In genomic region chr16:45756855-45757254, GRCm38 (mm10) we compare ENCODE assay signal across 10 mouse cellular contexts. TPM values are rescaled to one million over a fixed set of nuclear protein-coding genes. Genes with fewer than 3 reads are reported as not detected.
A peak's percentile ranks its signal among the peaks of the same experiment; 100 is the strongest.
DNase-seq lines count a peak whose midpoint lies in the region; ATAC-seq and TF ChIP-seq lines count a peak whose summit lies in the region.
"Had no signal": no experiment of that assay in that cellular context is flagged by ENCODE, and none has a peak within 500 bp of the region (broad histone marks: within the 10 kb centered on the region; RNA-seq: fewer than 3 reads in every experiment).

No protein-coding gene starts in this region.

- H3K27me3 ChIP-seq in kidney, embryonic 15.5 days = no peaks in the 10 kb centered on the region
- H3K27me3 ChIP-seq in CH12.LX (replicated peaks) = no peaks in the 10 kb centered on the region
- H3K27me3 ChIP-seq: embryonic facial prominence, embryonic 12.5 days; lung, embryonic 15.5 days had no signal

- peak; percentile 95 for TF ChIP-seq RAD21 in CH12.LX (IDR thresholded peaks at IDR 0.05; ENCODE audit: low read depth, low read length)

- peak; percentile 66; the same call in 1 of the 2 replicates for ATAC-seq in kidney, embryonic 15.5 days (replicated peaks; ENCODE audit: low FRiP score)

- no peak for DNase-seq in kidney, adult 8-10 months
- DNase-seq in CH12.LX (ENCODE audit: extremely low read depth) = peak; percentile 90
- peak; percentile 57 for DNase-seq in brain, embryonic 18.5 days (ENCODE audit: low read depth, low spot score)
- peak; percentile 83 for DNase-seq in heart, adult 8-10 months (ENCODE audit: low spot score)
- peak; percentile 47 for DNase-seq in layer of hippocampus, adult 9-11 months
- DNase-seq in naive thymus-derived CD4-positive, alpha-beta T cell, adult 2 months (ENCODE audit: low read depth) = peak; percentile 80
- no peak for DNase-seq in adrenal gland, postnatal 25 days

- H3K4me2 ChIP-seq in kidney, embryonic 15.5 days = no peak overlapping the region
- H3K4me2 ChIP-seq in CH12.LX (ENCODE audit: insufficient read depth, low read depth, poor library complexity, severe bottlenecking) = peak overlapping the region; percentile 57; the same call in 1 of the 2 replicates
- H3K4me2 ChIP-seq: embryonic facial prominence, embryonic 12.5 days; lung, embryonic 15.5 days had no signal

- 41% methylated on average over 9 of the region's 9 CpGs for WGBS in kidney, embryonic 15.5 days

- H3K9ac ChIP-seq in kidney, embryonic 15.5 days = no peak overlapping the region
- H3K9ac ChIP-seq in CH12.LX (ENCODE audit: insufficient read depth, low read depth) = peak overlapping the region; percentile 17; the same call in 1 of the 2 replicates
- H3K9ac ChIP-seq: embryonic facial prominence, embryonic 12.5 days; lung, embryonic 15.5 days had no signal

- H3K9me3 ChIP-seq in kidney, embryonic 15.5 days (replicated peaks) = no peaks in the 10 kb centered on the region
- no peaks in the 10 kb centered on the region for H3K9me3 ChIP-seq in CH12.LX (replicated peaks; ENCODE audit: low read length)
- H3K9me3 ChIP-seq: embryonic facial prominence, embryonic 12.5 days; lung, embryonic 15.5 days had no signal

- peak; percentile 63 to 95 for TF ChIP-seq CTCF in CH12.LX (conservative IDR thresholded peaks at IDR 0.05 in 1 of 2, IDR thresholded peaks at IDR 0.05 in 1 of 2; ENCODE audit: low read depth in 2 of 2, low read length in 2 of 2)

- no peak overlapping the region for H3K27ac ChIP-seq in kidney, embryonic 15.5 days
- H3K27ac ChIP-seq in CH12.LX (ENCODE audit: insufficient read depth, low read depth) = no peak overlapping the region
- H3K27ac ChIP-seq: embryonic facial prominence, embryonic 12.5 days had no signal

- peaks cover 57% of the 10 kb centered on the region for H3K36me3 ChIP-seq in kidney, embryonic 15.5 days
- no peaks in the 10 kb centered on the region for H3K36me3 ChIP-seq in CH12.LX (replicated peaks in 1 of 2; ENCODE audit: control insufficient read depth in 1 of 2, insufficient read depth in 1 of 2, low read length in 1 of 2)

- H3K4me1 ChIP-seq in kidney, embryonic 15.5 days = 0 out of 2 replicates have a peak, but pooled peaks cover 3% of the 10 kb centered on the region
- H3K4me1 ChIP-seq in CH12.LX (ENCODE audit: control insufficient read depth in 1 of 2, insufficient read depth in 2 of 2) = peaks cover 3 to 13% of the 10 kb centered on the region in 2 experiments; a peak in 2 of 4 replicates
- H3K4me1 ChIP-seq: embryonic facial prominence, embryonic 12.5 days; lung, embryonic 15.5 days had no signal

- TF ChIP-seq EP300 in CH12.LX (IDR thresholded peaks at IDR 0.05; ENCODE audit: low read length) = no peak

- dilution Hi-C loops in CH12.LX (cut with MboI; ENCODE audit: extremely low pct_ligation_motif_present, extremely low pct_unique_long_range_greater_than_20kb, low sequenced_read_pairs) = no loop called here

- H3K79me2 ChIP-seq in CH12.LX (replicated peaks; ENCODE audit: control insufficient read depth, extremely low read depth, insufficient read depth, poor library complexity, severe bottlenecking) = no peaks in the 10 kb centered on the region

- TF ChIP-seq POLR2A in CH12.LX (IDR thresholded peaks at IDR 0.05; ENCODE audit: low read depth, low read length) = no peak

- in situ Hi-C loops in CH12.LX (cut with MboI; ENCODE audit: low pct_ligation_motif_present, low pct_unique_long_range_greater_than_20kb, low sequenced_read_pairs) = no loop called here

- H3K4me3 ChIP-seq in kidney, embryonic 15.5 days (replicated peaks) = no peak overlapping the region
- no peak overlapping the region for H3K4me3 ChIP-seq in CH12.LX (replicated peaks in 1 of 3; ENCODE audit: low read depth in 2 of 3, low read length in 2 of 3, poor library complexity in 1 of 3)
- H3K4me3 ChIP-seq: embryonic facial prominence, embryonic 12.5 days; lung, embryonic 15.5 days had no signal

TF ChIP-seq in CH12.LX, 34 proteins besides CTCF, POLR2A, EP300 and RAD21:
- 0 out of 2 replicates have a peak, but pooled peaks have one; percentile 11 for TF ChIP-seq IRF4 (IDR thresholded peaks at IDR 0.05; ENCODE audit: low read depth, low read length)
- no peak for TF ChIP-seq ZMIZ1 (IDR thresholded peaks at IDR 0.05; ENCODE audit: low read depth, low read length)
- TF ChIP-seq NELFE (IDR thresholded peaks at IDR 0.05; ENCODE audit: low read depth, low read length) = no peak
- TF ChIP-seq SMC3 (IDR thresholded peaks at IDR 0.05; ENCODE audit: low read depth, low read length) = peak; percentile 88
- TF ChIP-seq ZC3H11A (IDR thresholded peaks at IDR 0.05; ENCODE audit: low read depth, low read length) = peak; percentile 53; the same call in 1 of the 2 replicates
- no peak for TF ChIP-seq UBTF (IDR thresholded peaks at IDR 0.05; ENCODE audit: low read depth, low read length)
- TF ChIP-seq ETS1 (conservative IDR thresholded peaks at IDR 0.05; ENCODE audit: low read depth, low read length) = no peak
- peak; percentile 34; the same call in 1 of the 2 replicates for TF ChIP-seq SIN3A (IDR thresholded peaks at IDR 0.05; ENCODE audit: low read length)
TF ChIP-seq in CH12.LX: peak in this region for 4.

RNA-seq across cellular contexts. Expression of gene Abhd10, which starts 14.1 kb away (rescaled TPM):
- polyA plus RNA-seq in kidney, embryonic 15.5 days (2015; fragmentation: Nextera tagmentation; extraction: Ambion mirVana) = 36.9 and 39.3 TPM in 2 replicates
- 13.8 and 14.1 TPM in 2 replicates for total RNA-seq in CH12.LX (2012; rRNA removed)
- total RNA-seq in CH12.LX (2014; rRNA removed) = 19.3 and 20.1 TPM in 2 replicates
- polyA plus RNA-seq in CH12.LX (2012; ENCODE audit: insufficient read length, low read depth) = 18.2 and 20.5 TPM in 2 replicates
- 10 to 100 TPM; 16.5 to 20.8 (median 17.1) TPM for total RNA-seq in heart, adult 8-10 months (2022)
- 23.3 and 30.0 TPM in 2 replicates for total RNA-seq in adrenal gland, postnatal 25 days (2021)

RNA-seq across cellular contexts. Expression of gene Tagln3, which starts 32.4 kb away (rescaled TPM):
- polyA plus RNA-seq in kidney, embryonic 15.5 days (2015; fragmentation: Nextera tagmentation; extraction: Ambion mirVana) = 7.9 and 13.4 TPM in 2 replicates
- total RNA-seq in CH12.LX (2012; rRNA removed) (0.17 and 0.21 TPM in 2 replicates), CH12.LX (2014; rRNA removed) (0.19 TPM in 1 of 2 replicates, not detected in the other)
- polyA plus RNA-seq in CH12.LX (2012; ENCODE audit: insufficient read length, low read depth) = 0.69 and 0.79 TPM in 2 replicates
- total RNA-seq in heart, adult 8-10 months (2022) = under 1 TPM in 3 of 4 experiments, not detected in 1; 0.60 to 0.98 (median 0.78) TPM
- 4.9 and 5.0 TPM in 2 replicates for total RNA-seq in adrenal gland, postnatal 25 days (2021)

Comparison
In these comparisons a context has a peak if more than half of its experiments do, and no peak if none do; other contexts are left out.
1. DNase-seq: peak in CH12.LX (single experiment), brain, embryonic 18.5 days (single experiment), heart, adult 8-10 months (single experiment), layer of hippocampus, adult 9-11 months (single experiment) and naive thymus-derived CD4-positive, alpha-beta T cell, adult 2 months (single experiment); none in kidney, adult 8-10 months (0 of 2) and adrenal gland, postnatal 25 days (single experiment).